Mouse (Mus musculus) spleen, postnatal 36 days (tissue): Measurements from ENCODE around the gene Auh.

ENCODE experiments used
- DNase-seq, 2 experiments: peaks; one replicate each; pipeline ENCODE4 v3.0.0; 2022; ENCODE audit warnings: low spot score in 2 of 2, mixed read lengths in 1 of 2

Gene Auh

DNA sequence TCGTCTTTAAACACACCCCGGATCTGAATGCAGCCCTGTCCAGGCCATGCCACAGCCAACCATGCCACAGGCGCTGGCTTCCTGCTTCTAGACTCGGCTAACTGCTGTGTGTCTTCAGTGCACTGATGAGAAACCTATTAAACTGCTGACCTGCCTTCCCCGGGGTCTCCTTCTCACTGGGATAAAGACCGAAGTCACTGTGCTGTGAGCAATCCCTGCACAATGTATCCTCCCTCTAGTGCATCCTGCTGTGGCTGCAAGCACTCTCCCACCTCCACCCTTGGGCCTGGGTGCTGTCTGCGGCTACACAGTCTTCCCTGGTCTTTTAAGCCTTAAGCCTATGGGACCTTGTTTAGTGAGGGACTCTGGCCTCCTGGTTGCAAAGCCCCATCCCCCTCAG, 50.7 kb downstream of the Auh start:
- DNase-seq, result no peak

GRCm38 (mm10) chr13:52875541-52876325, 53.7 kb downstream of the Auh start:
- no peak for DNase-seq

- no peak for DNase-seq
Measured at GRCm38 (mm10) chr13:52875089-52875488, 54.4 kb downstream of the Auh start.

DNA sequence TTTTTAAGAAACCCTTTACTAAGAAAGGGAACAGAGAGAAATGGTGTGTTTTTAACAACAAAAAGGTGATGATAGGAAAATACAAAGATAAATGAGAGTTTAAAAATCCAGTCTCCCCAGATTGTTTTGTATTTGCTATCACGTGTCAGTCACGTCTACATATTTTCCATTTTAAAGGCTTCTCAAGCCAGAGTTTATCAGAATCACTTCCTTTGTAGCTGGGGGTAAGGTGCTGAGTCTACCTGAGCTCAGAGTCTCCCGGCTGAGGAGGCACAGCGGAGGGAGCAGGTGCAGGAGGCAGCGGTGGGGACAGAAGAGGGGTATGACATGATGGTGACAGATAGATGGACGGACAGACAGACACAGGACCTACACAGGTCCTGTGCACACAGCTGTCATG, 55.1 kb downstream of the Auh start:
- no peak for DNase-seq

GRCm38 (mm10) chr13:52873923-52874322, 55.6 kb downstream of the Auh start:
- DNase-seq, result no peak

- no peak for DNase-seq
Measured at GRCm38 (mm10) chr13:52866005-52866792, 63.3 kb downstream of the Auh start.

- no peak for DNase-seq
Measured at GRCm38 (mm10) chr13:52863436-52863835, 66.0 kb downstream of the Auh start.

GRCm38 (mm10) chr13:52860006-52860685, 69.3 kb downstream of the Auh start:
- DNase-seq, result no peak

DNA sequence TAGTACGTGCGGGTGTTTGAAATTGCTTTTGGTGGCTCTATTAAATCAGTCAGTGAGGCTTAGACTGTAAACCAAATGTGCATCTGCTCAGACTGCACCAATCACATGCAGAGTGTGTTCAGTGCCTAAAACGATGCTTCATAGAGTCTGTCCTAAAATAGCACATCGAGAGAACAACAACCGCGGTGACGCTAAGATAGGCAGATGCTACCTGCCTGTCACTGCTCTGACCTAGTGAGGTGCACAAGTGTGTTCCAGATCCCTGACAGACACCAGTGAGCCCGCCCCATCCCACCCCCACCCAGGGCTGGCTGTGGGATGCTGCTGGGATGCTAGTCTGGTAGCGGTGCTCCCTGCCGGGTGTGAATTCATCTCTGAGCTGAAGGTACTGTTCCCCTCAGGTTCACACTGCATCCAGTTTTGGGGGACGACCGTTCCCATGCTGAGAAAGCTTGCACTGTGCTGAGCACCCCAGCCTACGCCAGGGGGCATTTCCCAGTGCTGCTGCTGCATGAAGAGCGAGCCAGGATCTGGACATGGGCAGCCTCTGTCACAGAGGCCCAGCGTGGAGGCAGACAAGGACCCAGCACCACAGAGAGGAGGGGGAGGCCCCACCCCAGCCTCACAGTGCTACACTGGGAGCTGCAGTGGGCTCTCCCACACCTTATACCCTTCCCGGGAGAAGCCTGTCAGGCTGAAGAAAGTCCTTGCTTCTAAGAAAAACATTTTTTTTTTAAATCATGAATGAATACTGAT, 70.2 kb downstream of the Auh start:
- no peak for DNase-seq

DNA sequence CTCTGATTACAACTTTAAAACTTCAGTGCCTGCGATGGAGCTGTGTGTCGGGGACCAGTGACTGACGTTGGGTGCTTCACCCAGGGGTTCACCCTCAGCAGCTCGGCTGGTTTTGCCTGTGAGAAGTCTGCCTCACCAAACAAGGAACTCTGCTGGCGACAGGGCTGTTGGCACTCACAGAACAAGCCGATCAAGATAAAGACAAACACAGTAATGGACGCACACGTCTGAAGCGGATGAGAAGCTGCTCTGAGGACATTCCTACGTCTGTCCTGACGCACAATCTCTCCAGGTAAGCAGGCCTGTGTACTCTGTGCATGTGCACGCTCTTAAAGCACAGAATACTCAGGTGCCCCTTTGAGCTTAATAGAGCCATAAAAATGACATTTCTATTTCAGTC, 71.1 kb downstream of the Auh start:
- DNase-seq, result no peak

GRCm38 (mm10) chr13:52857781-52858180, 71.7 kb downstream of the Auh start:
- DNase-seq, result no peak

- DNase-seq, result no peak
Measured at GRCm38 (mm10) chr13:52853536-52853935, 75.9 kb downstream of the Auh start.

DNA sequence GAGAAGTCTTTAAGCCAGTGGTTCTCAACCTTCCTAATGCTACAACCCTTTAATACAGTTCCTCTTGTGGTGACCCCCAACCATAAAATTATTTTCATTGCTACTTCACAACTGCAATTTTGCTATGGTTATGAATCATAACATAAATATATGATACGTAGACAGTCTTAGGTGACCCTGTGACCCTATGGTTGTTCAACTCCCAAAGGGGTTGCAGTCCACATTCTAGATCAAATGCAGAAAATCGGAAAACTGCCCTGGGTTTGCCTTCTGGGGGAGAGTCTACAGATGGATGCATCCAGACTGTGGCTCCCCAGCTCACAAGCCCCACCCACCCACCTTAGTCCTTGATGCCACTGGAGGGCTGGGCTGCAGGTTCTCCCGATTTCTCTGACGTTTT, 77.6 kb downstream of the Auh start:
- DNase-seq, result no peak

DNA sequence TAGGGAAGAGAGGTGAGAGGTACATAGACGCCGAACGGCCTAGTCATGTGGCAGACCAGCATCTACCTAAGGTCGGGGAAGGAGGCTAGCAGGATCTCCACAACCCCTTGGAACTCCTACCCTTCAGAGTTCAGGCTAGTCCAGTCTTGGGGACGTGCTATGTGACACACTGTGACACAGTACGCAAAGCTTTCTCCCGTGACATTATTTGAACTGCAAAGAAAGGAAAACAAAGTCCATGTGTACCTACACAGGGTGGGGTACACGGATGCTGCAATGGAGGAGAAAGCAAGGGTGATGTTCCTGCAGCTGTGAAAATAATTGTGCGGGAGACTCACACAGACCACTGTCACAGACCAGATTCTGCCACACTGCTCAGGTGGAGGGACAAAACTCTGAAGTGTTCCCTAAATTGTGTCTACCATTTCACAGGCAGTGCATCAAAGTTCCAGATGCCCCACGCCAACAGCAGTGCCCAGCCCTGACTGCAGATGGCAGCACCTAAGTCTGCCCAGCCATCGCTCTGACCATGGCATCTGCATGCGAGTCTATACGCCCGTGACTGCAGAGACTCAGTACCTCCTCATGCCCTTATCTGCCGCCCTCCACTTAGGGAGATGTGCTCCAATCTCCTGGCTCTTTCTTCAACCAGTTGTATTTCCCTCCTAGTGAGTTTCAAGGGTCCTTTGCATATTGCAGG, 79.3 kb downstream of the Auh start:
- no peak for DNase-seq

- DNase-seq, result no peak
Measured at GRCm38 (mm10) chr13:52849394-52849801, 80.1 kb downstream of the Auh start.

DNA sequence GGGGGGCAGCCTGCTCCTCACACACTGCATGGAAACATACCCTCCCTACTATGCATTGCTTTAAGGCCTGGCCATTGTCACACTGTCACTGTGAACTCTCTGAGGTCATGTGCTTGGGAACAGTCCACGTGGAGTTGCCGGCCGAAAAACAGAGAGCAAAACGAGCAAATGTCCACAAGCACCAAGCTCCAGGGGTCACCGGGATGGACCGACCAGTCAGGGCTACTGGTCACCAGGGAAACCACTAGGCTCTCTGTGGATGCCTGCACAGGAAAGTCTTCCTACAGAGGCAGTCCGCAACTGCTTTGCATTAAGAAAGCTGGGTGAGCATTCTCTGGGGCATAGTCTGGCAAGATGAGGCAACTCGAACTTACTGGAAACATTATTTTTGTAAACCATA, 82.0 kb downstream of the Auh start:
- DNase-seq, result no peak

DNA sequence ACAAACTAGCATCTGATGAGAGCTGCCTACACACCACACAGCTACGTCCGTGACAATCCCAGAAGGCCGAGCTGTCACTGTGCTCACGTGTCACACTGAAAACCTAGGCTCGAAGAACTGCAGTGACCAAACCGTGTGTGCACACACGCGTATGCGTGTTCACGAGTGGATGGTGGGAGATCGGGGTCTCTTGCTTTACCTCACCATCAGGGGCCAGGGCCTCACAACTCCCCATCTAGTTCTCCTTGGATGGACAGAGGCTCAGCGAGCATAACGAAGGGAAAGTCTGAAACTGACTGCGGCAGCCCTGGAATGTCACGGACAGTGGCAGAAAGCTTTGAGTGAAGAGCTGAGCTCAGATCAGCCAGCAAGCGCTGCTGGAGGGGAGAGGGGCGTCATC, 82.4 kb downstream of the Auh start:
- no peak for DNase-seq

DNA sequence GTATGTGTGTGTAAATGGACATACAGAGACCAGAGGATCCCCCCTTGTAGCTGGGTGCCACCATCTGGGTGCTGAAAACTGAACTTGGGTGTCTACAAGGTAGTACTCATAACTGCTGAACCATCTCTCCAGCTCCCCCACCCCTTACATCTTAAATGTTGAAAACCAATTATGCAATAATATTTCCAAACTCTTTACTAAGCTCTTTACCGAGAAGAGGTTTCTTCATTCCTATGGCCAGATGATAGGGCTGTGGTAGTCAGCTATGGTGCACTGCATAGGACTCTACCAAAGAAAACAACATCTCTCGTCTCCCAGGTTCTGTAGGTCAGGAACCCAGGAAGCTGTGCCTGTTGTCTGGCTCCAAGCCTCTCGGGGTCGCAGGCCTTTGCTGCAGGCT, 83.9 kb downstream of the Auh start:
- DNase-seq, result no peak

DNA sequence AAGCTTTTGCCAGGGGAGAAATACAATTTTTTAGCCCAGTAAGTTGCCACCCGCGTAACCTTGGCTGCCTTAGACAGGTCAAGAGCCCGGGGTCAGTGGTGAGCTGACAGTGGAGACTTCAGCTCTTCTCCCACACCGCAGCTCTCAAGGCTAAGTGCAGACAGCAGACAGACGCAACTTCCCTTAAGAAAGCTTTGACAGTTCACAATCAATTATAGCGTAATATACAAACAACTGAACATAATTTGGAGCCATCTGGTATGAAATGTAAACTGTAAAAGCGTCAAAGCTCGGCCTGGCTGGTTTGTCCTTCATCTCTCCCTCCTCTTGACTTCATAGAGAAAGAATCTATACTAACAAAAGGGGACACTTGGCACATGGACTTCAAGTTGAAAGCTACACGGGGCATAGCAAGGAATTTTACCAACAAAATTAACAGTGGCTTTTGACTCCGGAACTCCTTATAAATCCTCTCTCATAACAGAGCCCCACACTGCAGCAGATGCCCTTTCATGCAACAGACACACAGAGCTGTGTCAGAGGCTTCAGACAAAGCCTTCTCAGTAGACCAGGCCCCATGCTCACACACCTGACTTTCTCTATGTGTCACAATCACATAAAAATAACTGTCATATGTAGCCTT, 85.8 kb downstream of the Auh start:
- DNase-seq, result no peak

- no peak for DNase-seq
Measured at GRCm38 (mm10) chr13:52836231-52836630, 93.2 kb downstream of the Auh start.

- no peak for DNase-seq
Measured at GRCm38 (mm10) chr13:52834591-52834990, 94.9 kb downstream of the Auh start.
